Mouse (Mus musculus) kidney, postnatal 14 days (tissue): ENCODE measurements around the gene Fgfr2.
"Not testable (repeated sequence)": the region's sequence is repeated elsewhere in the genome, so short reads cannot be mapped to it uniquely, and the experiment has no call there.

Experiments used
- DNase-seq: peaks from one replicate; pipeline ENCODE4 v3.0.0; 2022; ENCODE audit warnings: mixed read lengths

Fgfr2 gene

GRCm38 (mm10) chr7:132681831-132682230, 441.3 kb downstream of the Fgfr2 start:
- no peak for DNase-seq

DNA sequence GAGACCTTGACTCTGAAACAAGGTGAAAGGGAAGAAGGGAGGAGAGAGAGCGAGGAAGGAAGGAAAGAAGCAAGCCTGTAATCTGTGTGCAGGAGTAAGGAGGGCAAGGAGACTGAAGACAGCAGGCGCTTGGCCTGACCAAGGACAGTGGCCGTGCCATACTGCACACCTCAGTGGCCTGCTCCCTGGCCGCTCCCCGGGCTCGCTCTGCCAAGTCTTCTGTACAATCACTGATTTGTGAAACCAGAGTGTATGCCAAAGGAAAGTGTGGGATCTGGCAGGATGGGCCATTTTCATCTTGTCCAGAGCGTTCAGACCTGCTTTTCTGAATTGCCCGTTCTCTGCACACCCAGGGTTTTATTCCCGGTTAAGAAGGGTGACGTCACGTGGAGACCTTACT, 441.9 kb downstream of the Fgfr2 start:
- DNase-seq: no peak

DNA sequence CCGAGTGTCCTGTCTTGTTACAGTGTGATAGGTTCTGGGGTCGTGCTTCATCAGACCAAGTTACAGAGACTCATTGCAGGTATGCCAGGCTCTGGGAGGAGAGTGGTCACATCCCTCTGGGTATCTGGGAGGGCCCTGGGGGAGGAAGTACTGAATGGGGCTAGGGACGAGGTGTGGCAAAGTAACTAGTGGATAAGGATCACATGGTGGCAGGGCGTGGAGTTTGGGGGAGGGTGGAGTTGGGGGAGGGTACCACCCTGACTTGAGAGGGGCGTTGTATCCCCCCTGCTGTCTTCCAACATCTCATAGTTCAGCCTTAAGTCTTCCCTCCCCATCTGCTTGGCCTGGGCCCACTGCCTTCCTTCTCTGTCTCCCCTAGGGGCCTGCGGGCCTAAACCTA, 443.6 kb downstream of the Fgfr2 start:
- no peak for DNase-seq

DNA sequence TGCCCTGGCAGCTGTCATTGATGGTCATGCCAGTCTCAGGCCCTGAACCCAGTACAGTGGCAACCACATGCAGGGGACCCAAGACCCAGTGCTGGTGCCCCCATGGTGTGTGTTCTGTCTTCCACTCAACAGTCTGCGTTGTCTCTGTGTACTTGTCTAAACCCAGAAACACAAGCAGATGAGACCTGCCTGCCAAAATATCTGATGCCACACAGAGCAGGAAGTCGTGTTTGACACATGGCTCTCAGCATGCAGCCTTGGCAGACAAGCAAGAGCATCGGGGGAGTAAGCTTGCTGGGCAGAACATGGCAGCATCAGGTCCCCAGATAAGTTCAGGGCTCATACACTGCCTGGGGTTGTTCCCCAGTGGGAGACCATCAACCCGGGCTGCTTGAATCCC, 444.0 kb downstream of the Fgfr2 start:
- no peak for DNase-seq

DNA sequence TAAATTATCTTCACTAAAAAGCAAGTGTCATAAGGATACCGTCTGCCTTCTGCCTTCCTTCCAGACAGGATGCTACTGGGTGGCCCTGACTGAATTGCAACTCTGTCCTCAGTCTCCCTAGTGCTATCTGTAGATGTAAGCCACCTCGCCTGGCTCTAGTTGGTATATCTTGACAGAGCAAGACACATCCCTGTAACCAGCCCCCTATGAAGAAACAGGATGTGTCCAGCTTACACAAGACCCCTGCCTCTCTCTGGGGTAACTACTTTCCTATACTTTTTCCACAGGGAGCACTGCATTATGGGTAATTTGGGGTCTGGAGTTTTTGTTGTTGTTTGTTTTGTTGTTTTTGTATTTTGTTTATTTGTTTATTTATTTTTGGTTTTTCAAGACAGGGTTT, 447.2 kb downstream of the Fgfr2 start:
- no peak for DNase-seq

- peak; percentile 51 for DNase-seq
Measured at GRCm38 (mm10) chr7:132673931-132674755, 449.0 kb downstream of the Fgfr2 start.

- DNase-seq: peak; percentile 59
Measured at GRCm38 (mm10) chr7:132672481-132672959, 450.6 kb downstream of the Fgfr2 start.

GRCm38 (mm10) chr7:132670863-132671165, 452.3 kb downstream of the Fgfr2 start:
- peak; percentile 50 for DNase-seq

- DNase-seq: peak; percentile 54
Measured at GRCm38 (mm10) chr7:132669999-132670862, 452.9 kb downstream of the Fgfr2 start.

DNA sequence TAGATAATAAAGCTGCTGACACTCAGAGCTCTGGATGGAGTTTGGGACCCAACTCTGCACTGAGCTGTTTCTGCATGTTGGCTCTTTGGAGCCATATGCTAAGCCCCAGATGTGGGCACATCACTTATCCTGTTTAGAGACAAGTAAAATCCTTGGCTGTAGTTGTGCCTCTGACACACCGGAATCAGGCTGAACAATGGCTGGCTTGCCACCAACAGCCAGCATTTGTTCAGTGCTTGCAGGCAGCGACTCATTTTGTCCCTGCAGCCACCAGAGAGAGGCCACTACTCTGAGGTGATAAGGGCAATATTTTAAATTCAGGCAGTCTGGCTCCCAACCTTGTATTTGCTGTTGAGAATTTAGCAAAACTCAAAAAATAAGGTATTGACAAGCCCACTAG, 454.5 kb downstream of the Fgfr2 start:
- peak; percentile 78 for DNase-seq

DNA sequence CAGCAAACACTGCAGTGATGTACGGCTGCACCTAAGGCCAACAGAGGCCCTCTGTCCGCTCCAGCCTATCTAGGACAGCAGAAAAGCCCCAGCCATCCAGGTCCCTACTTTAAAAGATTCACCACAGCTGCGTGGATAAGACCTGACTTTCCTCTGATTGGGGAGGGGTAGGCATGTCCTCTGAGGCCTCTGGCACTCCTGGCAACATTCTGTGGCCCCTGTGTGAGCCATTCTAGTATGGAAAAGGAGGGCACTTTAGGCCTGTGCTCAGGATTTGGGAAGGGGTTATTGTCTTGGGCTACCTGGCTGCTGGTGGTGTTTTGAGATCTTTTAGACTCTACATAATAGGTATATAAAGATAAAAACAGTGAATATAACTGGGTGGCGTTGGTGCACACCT, 456.6 kb downstream of the Fgfr2 start:
- DNase-seq: no peak

GRCm38 (mm10) chr7:132665664-132666382, 457.3 kb downstream of the Fgfr2 start:
- DNase-seq: no peak

GRCm38 (mm10) chr7:132664815-132665214, 458.3 kb downstream of the Fgfr2 start:
- DNase-seq: no peak

GRCm38 (mm10) chr7:132662831-132663230, 460.3 kb downstream of the Fgfr2 start:
- not testable (repeated sequence) for DNase-seq

DNA sequence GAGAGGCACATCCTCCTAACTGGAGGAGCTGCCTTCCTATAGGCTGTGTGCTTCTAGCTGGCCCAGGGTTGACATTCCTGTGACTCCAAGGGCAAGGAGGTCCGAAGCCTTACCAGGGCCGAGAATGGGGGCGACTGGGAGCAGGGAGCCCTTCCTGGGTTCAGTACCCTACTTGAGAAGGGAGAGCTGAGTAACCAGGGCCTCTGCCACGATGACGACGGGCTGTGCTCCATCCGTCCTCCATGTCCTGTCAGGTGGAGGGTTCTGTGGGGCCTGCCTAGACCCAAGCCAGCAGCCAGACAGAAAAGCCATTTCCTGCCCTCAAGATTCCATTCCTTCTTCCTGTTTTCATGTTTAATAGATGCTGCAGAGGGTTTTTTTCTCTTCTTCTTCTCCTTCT, 463.5 kb downstream of the Fgfr2 start:
- DNase-seq: no peak

DNA sequence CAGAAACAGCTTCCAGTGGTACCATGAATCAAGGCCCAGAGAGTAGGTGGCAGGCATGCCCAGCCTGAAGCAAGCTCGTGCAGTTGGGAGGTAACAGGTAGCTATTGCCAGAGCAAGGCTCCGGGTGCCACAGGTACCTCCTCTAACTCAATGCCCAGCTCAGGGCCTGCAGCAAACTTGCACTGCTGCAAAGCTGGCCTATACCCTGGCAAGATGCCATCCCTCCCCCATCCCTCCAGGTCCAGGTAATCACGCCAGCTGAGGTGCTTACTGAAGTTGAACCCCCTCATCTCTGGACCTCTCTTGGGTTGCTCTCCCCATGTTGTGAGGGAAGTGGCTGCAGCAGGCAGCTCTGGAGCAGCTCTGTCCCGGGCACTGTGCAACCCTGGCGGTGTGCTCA, 464.5 kb downstream of the Fgfr2 start:
- peak; percentile 55 for DNase-seq

DNA sequence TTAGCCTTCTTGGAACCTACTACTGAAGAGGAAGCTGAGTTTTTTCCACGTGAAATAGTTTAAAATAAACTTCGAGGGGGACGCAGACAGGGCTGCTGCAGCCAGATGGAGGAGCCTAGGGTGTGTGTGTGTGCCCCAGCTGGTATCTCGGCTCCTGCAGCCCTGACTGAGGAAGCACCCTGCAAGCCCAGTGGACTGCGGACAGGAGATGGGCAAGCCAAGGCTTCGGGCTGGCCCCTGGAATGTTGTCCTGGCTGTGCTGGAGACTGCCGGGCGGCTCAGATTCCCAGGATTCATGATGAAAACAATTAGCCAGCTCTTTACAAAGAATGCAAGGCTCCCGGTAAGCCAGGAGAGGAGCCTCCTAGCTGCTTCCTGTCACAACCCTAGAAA, 465.1 kb downstream of the Fgfr2 start:
- DNase-seq: peak; percentile 52

- no peak for DNase-seq
Measured at GRCm38 (mm10) chr7:132657371-132658057, 465.6 kb downstream of the Fgfr2 start.

DNA sequence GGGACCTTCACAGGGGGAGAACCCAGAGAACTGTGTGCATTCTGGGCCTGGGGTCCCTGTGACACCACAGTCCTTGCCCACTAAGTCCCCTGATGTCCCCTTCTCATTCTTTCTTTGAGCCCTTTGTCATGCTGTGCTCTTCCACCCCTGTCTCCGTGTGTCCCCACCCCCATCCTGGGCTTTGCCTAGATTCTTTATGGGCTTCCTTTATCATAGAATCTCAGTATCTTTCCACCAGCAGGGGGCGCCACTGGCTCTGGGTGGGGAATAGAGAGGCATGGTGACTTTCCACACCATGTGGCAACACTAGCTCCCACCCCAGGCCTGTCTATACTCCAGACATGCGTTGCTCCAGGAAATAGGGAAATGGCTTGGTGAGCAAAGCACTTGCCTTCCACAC, 466.6 kb downstream of the Fgfr2 start:
- DNase-seq: peak; percentile 90

DNA sequence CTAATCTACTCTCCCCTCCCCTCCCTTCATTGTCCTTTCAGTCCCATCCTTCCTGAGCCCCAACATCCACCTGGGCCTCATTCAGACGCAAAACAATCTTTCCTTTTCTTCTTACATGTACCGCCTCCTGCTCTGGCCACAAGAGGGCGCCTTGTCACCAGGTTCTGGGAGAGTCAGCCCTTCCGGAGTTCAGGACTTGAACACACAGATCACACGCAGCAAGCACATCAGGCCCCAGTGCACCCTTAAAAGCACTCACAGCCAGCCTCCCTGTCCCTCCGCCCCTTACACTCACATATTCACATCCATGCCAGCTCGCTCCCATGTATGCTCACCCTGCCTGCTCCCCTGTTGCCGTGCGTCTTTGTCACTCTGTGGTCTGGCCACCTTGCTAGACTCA, 467.1 kb downstream of the Fgfr2 start:
- peak; percentile 90 for DNase-seq

DNA sequence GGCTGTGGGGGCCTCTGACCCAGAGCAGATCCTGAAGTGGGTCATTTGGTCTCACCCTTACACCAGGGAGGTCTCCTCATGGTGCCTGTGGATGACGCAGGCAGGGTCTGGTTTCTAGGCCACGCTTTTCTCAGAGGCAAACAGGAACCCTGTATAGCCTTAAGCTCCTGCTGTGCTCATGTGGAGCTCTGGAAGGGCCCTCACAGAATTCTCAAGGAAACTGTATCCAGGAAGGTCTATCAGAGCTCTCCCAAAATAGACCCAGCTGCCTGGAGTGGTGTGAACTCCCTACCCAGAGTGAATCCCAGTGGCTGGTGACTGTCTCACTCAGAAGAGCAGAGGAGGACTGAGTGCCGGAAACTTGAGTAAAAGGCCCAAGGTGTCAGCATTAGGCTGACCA, 468.7 kb downstream of the Fgfr2 start:
- DNase-seq: no peak

GRCm38 (mm10) chr7:132646514-132646913, 476.6 kb downstream of the Fgfr2 start:
- DNase-seq: no peak
